Mouse (Mus musculus) heart, adult 2 months (tissue): ENCODE data around the gene Arf4.
"Not testable (repeated sequence)": the region's sequence is repeated elsewhere in the genome, so short reads cannot be mapped to it uniquely, and the experiment has no call there.

Experiments used
- CTCF ChIP-seq: fragments of 200-600 bp; IDR thresholded peaks from 2 replicates; pipeline ENCODE4 v1.8.1; 2022; ENCODE audit warnings: antibody characterized with exemption, mild to moderate bottlenecking, moderate library complexity
- EP300 ChIP-seq: fragments of 200-500 bp; IDR thresholded peaks from 2 replicates; pipeline ENCODE4 v1.6.1; 2011; ENCODE audit warnings: low read depth, low read length, control low read depth; ENCODE audit not compliant: insufficient read depth
- POLR2A ChIP-seq: fragments of 200-500 bp; IDR thresholded peaks from 2 replicates; pipeline ENCODE4 v1.6.1; 2011; ENCODE audit warnings: mild to moderate bottlenecking, low read depth, low read length, control low read depth; ENCODE audit not compliant: insufficient read depth

DNA sequence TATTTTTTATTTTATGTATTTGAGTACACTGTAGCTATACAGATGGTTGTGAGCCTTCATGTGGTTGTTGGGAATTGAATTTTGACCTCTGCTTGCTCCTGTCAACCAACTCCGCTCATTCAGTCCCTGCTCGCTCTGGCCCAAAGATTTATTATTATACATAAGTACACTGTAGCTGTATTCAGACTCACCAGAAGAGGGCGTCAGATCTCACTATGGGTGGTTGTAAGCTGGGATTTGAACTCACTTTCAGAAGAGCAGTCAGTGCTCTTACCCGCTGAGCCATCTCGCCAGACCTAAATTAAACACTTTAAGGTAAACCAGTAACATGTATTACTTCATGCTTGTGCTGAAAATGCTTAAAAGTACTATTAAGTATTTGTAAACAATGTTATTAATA is 67.4 kb downstream of the Arf4 start:
- TF ChIP-seq POLR2A, CTCF, EP300: not testable (repeated sequence)
